Mouse (Mus musculus): Measurements from ENCODE around the gene Wfdc17. TPM values are rescaled to one million over a fixed set of nuclear protein-coding genes. Genes with fewer than 3 reads are reported as not detected.

Wfdc17 gene
- total RNA-seq, 1 experiment from 2014 or later: 54.2 TPM

Other genes with a start within 250 kb of the Wfdc17 start
- gene Mmp28, start 240.9 kb upstream of the Wfdc17 start, total RNA-seq (2017): 1.4 and 2.4 TPM in 2 replicates
- gene Taf15, start 230.9 kb upstream of the Wfdc17 start, total RNA-seq (2017): 41.5 and 69.0 TPM in 2 replicates
- gene Heatr9, start 181.8 kb upstream of the Wfdc17 start, total RNA-seq (2017): not detected in 2 replicates
- 4.7 and 5.3 TPM in 2 replicates for gene Ccl5, start 173.5 kb upstream of the Wfdc17 start, total RNA-seq (2017)
- gene Ccl9, start 125.4 kb upstream of the Wfdc17 start, total RNA-seq (2017): 37.3 and 43.8 TPM in 2 replicates
- gene Ccl6, start 110.9 kb upstream of the Wfdc17 start, total RNA-seq (2017): 6.3 and 33.4 TPM in 2 replicates
- gene Rpl9-ps1, start 58.4 kb upstream of the Wfdc17 start, total RNA-seq (2017): 9.7 TPM in 1 of 2 replicates, not detected in the other
- gene Ccl3, start 54.6 kb upstream of the Wfdc17 start, total RNA-seq (2017): 333 and 445 TPM in 2 replicates
- gene Ccl4, start 41.4 kb upstream of the Wfdc17 start, total RNA-seq (2017): 160 and 215 TPM in 2 replicates
- gene Wfdc18, start 5.0 kb downstream of the Wfdc17 start, total RNA-seq (2017): 6.6 and 15.4 TPM in 2 replicates
- gene Wfdc21, start 42.9 kb downstream of the Wfdc17 start, total RNA-seq (2017): 44.6 and 220 TPM in 2 replicates
- gene Heatr6, start 49.7 kb downstream of the Wfdc17 start, total RNA-seq (2017): 14.7 and 16.0 TPM in 2 replicates
- not detected in 2 replicates for gene Hnf1b, start 146.1 kb downstream of the Wfdc17 start, total RNA-seq (2017)
- gene Ddx52, start 238.1 kb downstream of the Wfdc17 start, total RNA-seq (2017): 71.9 and 90.3 TPM in 2 replicates